Mouse (Mus musculus): Measurements from ENCODE around the gene Hsd17b11. TPM values are rescaled to one million over a fixed set of nuclear protein-coding genes. Genes with fewer than 3 reads are reported as not detected.

The Hsd17b11 gene
- total and polyA plus RNA-seq, 2 experiments from 2014 or later = 4.4 to 6.2 TPM

DNA sequence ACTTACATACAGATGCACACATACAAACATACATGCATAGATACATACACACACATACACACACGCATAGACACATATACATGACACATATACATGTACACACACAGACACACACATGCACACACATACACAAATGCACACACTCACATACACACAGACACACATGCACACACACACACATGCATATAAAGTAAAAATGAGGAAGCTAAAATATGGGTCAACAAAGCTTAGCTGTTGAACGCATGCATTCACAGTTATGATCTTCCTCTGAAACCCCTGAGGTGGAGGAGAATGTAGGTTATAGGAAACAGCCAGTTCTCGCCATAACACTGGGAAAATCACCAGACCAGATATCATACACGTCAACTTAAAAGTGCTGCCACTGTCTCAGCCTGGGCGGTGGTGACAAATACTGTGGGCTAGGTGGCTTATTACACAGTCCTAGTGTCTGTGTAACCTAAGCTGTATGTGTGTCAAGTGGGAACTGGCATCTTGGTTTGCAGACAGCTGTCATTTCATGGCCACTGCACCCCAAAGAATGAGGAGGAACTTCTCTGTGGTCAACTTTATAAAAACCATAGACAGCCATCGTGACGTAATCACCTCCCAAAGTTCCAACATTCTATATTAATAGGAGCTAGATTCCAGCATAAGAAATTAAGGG lies 43.7 kb downstream of the Hsd17b11 start:
- ATAC-seq (ENCODE audit: insufficient read depth, low read depth) = no peak
- Histone ChIP-seq H3K9ac (replicated peaks; ENCODE audit: low read depth, low read length) (no peak overlapping the region), H3K27me3 (ENCODE audit: control insufficient read depth, insufficient read depth, low read length) (no peaks in the 10 kb centered on the region), H3K4me1 (ENCODE audit: control insufficient read depth, insufficient read depth) (no peaks in the 10 kb centered on the region), H3K27ac (ENCODE audit: low read depth) (no peak overlapping the region), H3K9me3 (replicated peaks; ENCODE audit: control insufficient read depth, low read length) (no peaks in the 10 kb centered on the region), H3K36me3 (replicated peaks; ENCODE audit: control insufficient read depth, insufficient read depth, low read length) (no peaks in the 10 kb centered on the region), H3K4me2 (ENCODE audit: low read depth, low read length) (no peak overlapping the region), H3K4me3 (ENCODE audit: low read depth, low read length) (no peak overlapping the region)
- WGBS = 79% methylated on average over 7 of the region's 7 CpGs
- TF ChIP-seq CTCF (IDR thresholded peaks at IDR 0.05; ENCODE audit: low read depth) (no peak), EP300 (IDR thresholded peaks at IDR 0.05; ENCODE audit: low read depth) (no peak)
- DNase-seq (ENCODE audit: low spot score) = no peak

DNA sequence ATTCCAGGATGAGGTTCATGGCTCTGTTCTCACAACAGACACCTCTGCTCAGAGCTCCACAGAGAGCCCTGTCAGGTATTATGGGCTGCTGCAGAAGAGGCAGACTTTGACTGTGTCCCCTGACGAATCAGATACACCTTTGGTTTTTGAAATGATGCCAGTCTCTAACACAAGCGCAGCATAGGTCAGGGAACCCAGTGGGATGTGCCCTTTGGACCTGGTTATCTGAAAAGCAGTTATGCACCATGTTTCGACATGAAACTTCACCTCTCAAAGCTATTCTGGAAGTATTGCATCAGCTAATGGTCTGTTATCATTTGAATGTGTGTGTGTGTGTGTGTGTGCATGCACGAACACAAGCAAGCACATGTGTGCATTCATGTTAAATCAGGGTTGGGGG lies 44.4 kb downstream of the Hsd17b11 start, which contains the start of gene Hsd17b13:
Gene Hsd17b13 (minus strand): TSS at position 114 of the 400 bp plus-strand sequence.
- TF ChIP-seq CTCF (IDR thresholded peaks at IDR 0.05; ENCODE audit: low read depth) (no peak), EP300 (IDR thresholded peaks at IDR 0.05; ENCODE audit: low read depth) (no peak)
- no peaks in the 10 kb centered on the region for H3K27me3 ChIP-seq (ENCODE audit: control insufficient read depth, insufficient read depth, low read length)
- WGBS = 63% methylated on average over 4 of the region's 4 CpGs
- H3K9ac ChIP-seq (replicated peaks; ENCODE audit: low read depth, low read length) = no peak within 1 kb of the TSS
- H3K4me1 ChIP-seq (ENCODE audit: control insufficient read depth, insufficient read depth) = no peaks in the 10 kb centered on the region
- DNase-seq (ENCODE audit: low spot score) (no peak), ATAC-seq (ENCODE audit: insufficient read depth, low read depth) (no peak)
- H3K4me3 ChIP-seq (ENCODE audit: low read depth, low read length) = no peak within 1 kb of the TSS
- no peak within 1 kb of the TSS for H3K4me2 ChIP-seq (ENCODE audit: low read depth, low read length)
- H3K27ac ChIP-seq (ENCODE audit: low read depth) = no peak within 1 kb of the TSS
- no peaks in the 10 kb centered on the region for H3K36me3 ChIP-seq (replicated peaks; ENCODE audit: control insufficient read depth, insufficient read depth, low read length)
- H3K9me3 ChIP-seq (replicated peaks; ENCODE audit: control insufficient read depth, low read length) = no peaks in the 10 kb centered on the region

DNA sequence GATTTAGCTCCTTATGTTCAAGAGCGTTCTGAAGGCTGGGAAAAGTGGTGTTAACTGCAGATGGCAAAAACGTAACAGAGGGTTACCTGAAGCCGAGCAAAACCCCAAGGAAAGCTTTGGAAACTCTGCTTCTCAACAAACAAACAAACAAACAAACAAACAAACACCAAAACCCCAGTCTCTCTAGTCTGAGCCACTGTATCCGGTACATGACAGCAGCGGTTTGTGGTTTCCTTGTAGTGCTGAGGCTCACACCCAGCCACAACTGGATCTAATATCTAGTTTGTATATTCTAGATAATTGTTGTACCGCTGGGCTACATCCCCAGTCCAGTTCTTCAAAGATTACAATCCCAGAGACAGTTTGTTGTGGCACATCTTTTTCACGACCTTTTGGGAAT lies 46.0 kb downstream of the Hsd17b11 start:
- Histone ChIP-seq H3K9me3 (replicated peaks; ENCODE audit: control insufficient read depth, low read length) (no peaks in the 10 kb centered on the region), H3K27me3 (ENCODE audit: control insufficient read depth, insufficient read depth, low read length) (no peaks in the 10 kb centered on the region), H3K4me3 (ENCODE audit: low read depth, low read length) (no peak overlapping the region), H3K4me1 (ENCODE audit: control insufficient read depth, insufficient read depth) (no peaks in the 10 kb centered on the region), H3K9ac (replicated peaks; ENCODE audit: low read depth, low read length) (no peak overlapping the region), H3K27ac (ENCODE audit: low read depth) (no peak overlapping the region), H3K36me3 (replicated peaks; ENCODE audit: control insufficient read depth, insufficient read depth, low read length) (no peaks in the 10 kb centered on the region), H3K4me2 (ENCODE audit: low read depth, low read length) (no peak overlapping the region)
- TF ChIP-seq EP300 (IDR thresholded peaks at IDR 0.05; ENCODE audit: low read depth) = no peak
- TF ChIP-seq CTCF (IDR thresholded peaks at IDR 0.05; ENCODE audit: low read depth) = no peak
- 63% methylated on average over 7 of the region's 7 CpGs for WGBS
- ATAC-seq (ENCODE audit: insufficient read depth, low read depth) = no peak
- DNase-seq (ENCODE audit: low spot score) = no peak

DNA sequence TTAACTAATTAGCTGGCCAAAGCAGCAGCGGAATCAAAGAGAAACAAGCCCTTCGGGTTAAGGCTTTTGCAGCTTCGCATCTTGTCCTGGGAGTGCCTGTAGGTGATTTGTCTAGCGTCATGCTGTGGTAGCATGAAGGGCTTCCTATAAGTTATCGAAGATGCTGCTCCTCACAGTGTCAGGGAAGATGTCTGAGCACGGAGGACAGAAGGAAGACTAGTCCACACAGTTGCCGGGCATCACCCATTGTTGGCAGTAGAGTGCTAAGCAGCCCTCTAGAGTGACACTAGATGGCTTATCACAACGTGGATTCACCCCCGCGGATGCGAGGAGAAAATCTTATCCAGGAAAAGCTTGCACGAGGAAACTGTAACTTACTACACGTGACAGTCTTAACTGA lies 48.9 kb downstream of the Hsd17b11 start:
- Histone ChIP-seq H3K27me3 (ENCODE audit: control insufficient read depth, insufficient read depth, low read length) (no peaks in the 10 kb centered on the region), H3K4me1 (ENCODE audit: control insufficient read depth, insufficient read depth) (no peaks in the 10 kb centered on the region), H3K4me2 (ENCODE audit: low read depth, low read length) (peak overlapping the region; percentile 52), H3K27ac (ENCODE audit: low read depth) (no peak overlapping the region), H3K36me3 (replicated peaks; ENCODE audit: control insufficient read depth, insufficient read depth, low read length) (no peaks in the 10 kb centered on the region), H3K9me3 (replicated peaks; ENCODE audit: control insufficient read depth, low read length) (no peaks in the 10 kb centered on the region), H3K9ac (replicated peaks; ENCODE audit: low read depth, low read length) (no peak overlapping the region), H3K4me3 (ENCODE audit: low read depth, low read length) (peak overlapping the region; percentile 12; the same call in 1 of the 2 replicates)
- DNase-seq (ENCODE audit: low spot score) (no peak), ATAC-seq (ENCODE audit: insufficient read depth, low read depth) (no peak)
- WGBS = 60% methylated on average over 13 of the region's 13 CpGs
- TF ChIP-seq EP300 (IDR thresholded peaks at IDR 0.05; ENCODE audit: low read depth) = no peak
- no peak for TF ChIP-seq CTCF (IDR thresholded peaks at IDR 0.05; ENCODE audit: low read depth)

DNA sequence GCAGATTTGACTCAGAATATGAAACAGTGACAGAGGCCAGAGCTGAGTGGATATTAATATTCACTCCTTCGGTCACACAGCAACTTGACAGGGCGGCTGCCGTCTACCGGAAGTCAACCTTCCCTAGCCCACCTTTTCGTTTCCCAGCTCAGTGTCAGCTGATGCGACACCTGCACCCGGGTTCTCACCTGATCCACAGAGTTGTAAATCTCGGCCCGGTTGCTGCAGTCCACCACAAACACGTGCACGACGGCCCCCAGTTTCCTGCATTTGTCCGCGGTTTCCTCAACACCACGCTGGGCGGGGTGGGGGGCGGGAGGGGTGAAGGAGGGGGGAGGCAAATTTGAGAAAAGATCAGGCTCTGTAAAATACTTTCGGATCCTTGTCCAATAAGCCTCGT lies 49.3 kb downstream of the Hsd17b11 start:
- DNase-seq (ENCODE audit: low spot score) (no peak), ATAC-seq (ENCODE audit: insufficient read depth, low read depth) (no peak)
- H3K27ac ChIP-seq (ENCODE audit: low read depth) = no peak overlapping the region
- peak overlapping the region; percentile 12 for H3K4me3 ChIP-seq (ENCODE audit: low read depth, low read length)
- no peaks in the 10 kb centered on the region for H3K4me1 ChIP-seq (ENCODE audit: control insufficient read depth, insufficient read depth)
- H3K9ac ChIP-seq (replicated peaks; ENCODE audit: low read depth, low read length) = no peak overlapping the region
- no peaks in the 10 kb centered on the region for H3K27me3 ChIP-seq (ENCODE audit: control insufficient read depth, insufficient read depth, low read length)
- 52% methylated on average over 19 of the region's 19 CpGs for WGBS
- H3K36me3 ChIP-seq (replicated peaks; ENCODE audit: control insufficient read depth, insufficient read depth, low read length) = no peaks in the 10 kb centered on the region
- peak overlapping the region; percentile 52 for H3K4me2 ChIP-seq (ENCODE audit: low read depth, low read length)
- TF ChIP-seq CTCF (IDR thresholded peaks at IDR 0.05; ENCODE audit: low read depth) = no peak
- H3K9me3 ChIP-seq (replicated peaks; ENCODE audit: control insufficient read depth, low read length) = no peaks in the 10 kb centered on the region

DNA sequence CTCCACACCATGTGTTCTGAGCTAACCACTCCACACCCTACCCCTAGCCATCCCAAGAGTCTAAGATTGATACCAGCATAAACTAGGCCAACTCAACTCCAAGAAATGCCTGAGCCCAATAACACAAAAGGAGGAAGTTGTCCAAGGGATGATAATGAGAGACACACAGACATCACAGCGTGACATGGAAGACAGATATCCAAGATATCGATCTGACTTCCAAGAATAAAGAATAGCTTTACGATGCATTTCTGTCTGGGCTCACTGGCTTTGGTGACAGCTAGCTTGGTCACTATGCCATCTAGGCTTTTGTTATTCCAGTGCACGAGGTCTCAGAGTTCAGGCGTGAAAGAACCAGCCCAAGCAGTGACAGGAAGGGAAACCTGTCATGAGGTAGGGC lies 50.7 kb downstream of the Hsd17b11 start:
- TF ChIP-seq EP300 (IDR thresholded peaks at IDR 0.05; ENCODE audit: low read depth) = no peak
- TF ChIP-seq CTCF (IDR thresholded peaks at IDR 0.05; ENCODE audit: low read depth) = no peak
- DNase-seq (ENCODE audit: low spot score) (no peak), ATAC-seq (ENCODE audit: insufficient read depth, low read depth) (no peak)
- WGBS = 54% methylated on average over 5 of the region's 5 CpGs
- no peaks in the 10 kb centered on the region for H3K36me3 ChIP-seq (replicated peaks; ENCODE audit: control insufficient read depth, insufficient read depth, low read length)
- no peak overlapping the region for H3K4me3 ChIP-seq (ENCODE audit: low read depth, low read length)
- H3K4me2 ChIP-seq (ENCODE audit: low read depth, low read length) = no peak overlapping the region
- no peaks in the 10 kb centered on the region for H3K9me3 ChIP-seq (replicated peaks; ENCODE audit: control insufficient read depth, low read length)
- H3K27ac ChIP-seq (ENCODE audit: low read depth) = no peak overlapping the region
- H3K9ac ChIP-seq (replicated peaks; ENCODE audit: low read depth, low read length) = no peak overlapping the region
- no peaks in the 10 kb centered on the region for H3K4me1 ChIP-seq (ENCODE audit: control insufficient read depth, insufficient read depth)
- no peaks in the 10 kb centered on the region for H3K27me3 ChIP-seq (ENCODE audit: control insufficient read depth, insufficient read depth, low read length)

Data from heart, postnatal 0 days (tissue).